Mouse (Mus musculus) liver, postnatal 0 days (tissue): ENCODE measurements around the gene Nr1d2.

Experiments used
- CTCF ChIP-seq: sonication (generic); IDR thresholded peaks from 2 replicates; pipeline ENCODE4 v1.5.1; 2016; ENCODE audit warnings: antibody characterized with exemption, low read depth
- EP300 ChIP-seq: IDR thresholded peaks from 2 replicates; pipeline ENCODE4 v1.6.1; 2016; ENCODE audit warnings: antibody characterized with exemption, low read depth, mild to moderate bottlenecking

DNA sequence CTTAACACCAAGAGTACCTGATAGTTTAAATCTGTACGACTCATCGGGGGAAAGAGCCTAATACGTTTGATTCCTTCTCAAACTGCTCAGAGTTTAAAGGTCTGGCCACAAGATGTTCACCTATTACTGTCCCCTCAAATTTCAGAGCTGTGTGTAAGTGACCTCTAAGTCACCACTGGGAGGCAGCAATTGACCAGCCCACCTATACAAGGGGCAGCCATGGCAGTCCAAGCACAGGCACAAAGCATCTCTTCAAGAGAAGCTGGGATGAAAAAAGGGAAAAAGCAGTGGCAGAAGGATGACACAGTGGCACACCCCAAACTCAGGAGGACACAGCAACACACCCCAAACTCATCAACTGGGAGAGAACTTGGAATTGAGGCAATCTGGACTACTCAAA, 28.1 kb downstream of the Nr1d2 start:
- TF ChIP-seq CTCF (peak; percentile 67), EP300 (no peak)
